18 mouse cellular contexts compared by ENCODE assay signal in genomic region chr10:89768352-89769020, GRCm38 (mm10). TPM values are rescaled to one million over a fixed set of nuclear protein-coding genes. Genes with fewer than 3 reads are reported as not detected.
DNase-seq lines count a peak whose midpoint lies in the region; ATAC-seq lines count a peak whose summit lies in the region.
"Had no signal": no experiment of that assay in that cellular context is flagged by ENCODE, and none has a peak within 500 bp of the region (broad histone marks: within the 10 kb centered on the region; RNA-seq: fewer than 3 reads in every experiment).

No protein-coding gene starts in this region.

- no peak overlapping the region for H3K4me3 ChIP-seq in kidney, embryonic 15.5 days (replicated peaks)
- H3K4me3 ChIP-seq in intestine, embryonic 14.5 days (ENCODE audit: low read depth, low read length): 0 out of 2 replicates have a peak overlapping the region, but pooled peaks have one; percentile 2
- no peak overlapping the region for H3K4me3 ChIP-seq in intestine, embryonic 16.5 days (ENCODE audit: low read length)
- H3K4me3 ChIP-seq in stomach, embryonic 14.5 days (ENCODE audit: low read depth, low read length): no peak overlapping the region
- H3K4me3 ChIP-seq: heart, embryonic 10.5 days; limb, embryonic 10.5 days; midbrain, embryonic 13.5 days had no signal

- H3K4me2 ChIP-seq in kidney, embryonic 15.5 days: peak overlapping the region; percentile 30; the same call in 1 of the 2 replicates
- H3K4me2 ChIP-seq in intestine, embryonic 14.5 days (ENCODE audit: low read length): peak overlapping the region; percentile 20; the same call in 1 of the 2 replicates
- peak overlapping the region; percentile 13 for H3K4me2 ChIP-seq in intestine, embryonic 16.5 days (ENCODE audit: low read depth, low read length)
- H3K4me2 ChIP-seq in stomach, embryonic 14.5 days (replicated peaks; ENCODE audit: low read depth, low read length): no peak overlapping the region
- H3K4me2 ChIP-seq: midbrain, embryonic 13.5 days had no signal

- peaks cover 15% of the 10 kb centered on the region for H3K4me1 ChIP-seq in kidney, embryonic 15.5 days
- H3K4me1 ChIP-seq in intestine, embryonic 14.5 days (replicated peaks; ENCODE audit: control insufficient read depth, insufficient read depth, low read length): peaks cover 3% of the 10 kb centered on the region; the same call in 1 of the 2 replicates
- H3K4me1 ChIP-seq in intestine, embryonic 16.5 days (ENCODE audit: control insufficient read depth, insufficient read depth, low read length): peaks cover 15% of the 10 kb centered on the region
- no peaks in the 10 kb centered on the region for H3K4me1 ChIP-seq in stomach, embryonic 14.5 days (ENCODE audit: control insufficient read depth, insufficient read depth, low read length)
- H3K4me1 ChIP-seq: limb, embryonic 10.5 days; midbrain, embryonic 13.5 days had no signal

- WGBS in kidney, embryonic 15.5 days: 80% methylated on average over 7 of the region's 7 CpGs
- 71% methylated on average over 7 of the region's 7 CpGs for WGBS in intestine, embryonic 14.5 days
- 61% methylated on average over 7 of the region's 7 CpGs for WGBS in intestine, embryonic 16.5 days
- 72% methylated on average over 7 of the region's 7 CpGs for WGBS in stomach, embryonic 14.5 days

- H3K27me3 ChIP-seq in kidney, embryonic 15.5 days: no peaks in the 10 kb centered on the region
- H3K27me3 ChIP-seq in intestine, embryonic 14.5 days (replicated peaks; ENCODE audit: control insufficient read depth, insufficient read depth, low read length): no peaks in the 10 kb centered on the region
- H3K27me3 ChIP-seq in intestine, embryonic 16.5 days (replicated peaks; ENCODE audit: control insufficient read depth, insufficient read depth, low read length): no peaks in the 10 kb centered on the region
- no peaks in the 10 kb centered on the region for H3K27me3 ChIP-seq in stomach, embryonic 14.5 days (ENCODE audit: control insufficient read depth, insufficient read depth, low read length)
- H3K27me3 ChIP-seq: midbrain, embryonic 13.5 days had no signal

- no peak overlapping the region for H3K9ac ChIP-seq in kidney, embryonic 15.5 days
- H3K9ac ChIP-seq in intestine, embryonic 14.5 days (ENCODE audit: low read length): no peak overlapping the region
- no peak overlapping the region for H3K9ac ChIP-seq in intestine, embryonic 16.5 days (ENCODE audit: low read depth, low read length)
- no peak overlapping the region for H3K9ac ChIP-seq in stomach, embryonic 14.5 days (replicated peaks; ENCODE audit: low read depth, low read length)
- H3K9ac ChIP-seq: midbrain, embryonic 13.5 days had no signal

- DNase-seq in kidney, postnatal 10 days: no peak
- DNase-seq in intestine, embryonic 14.5 days (ENCODE audit: low spot score): no peak
- DNase-seq in testis, postnatal 14 days (ENCODE audit: low spot score): no peak
- DNase-seq in left cerebral cortex, postnatal 36 days (ENCODE audit: low spot score in 2 of 2): no peak
- DNase-seq: adrenal gland, adult 8-10 months; cerebellum, adult 18-20 months; gastrocnemius, postnatal 14 days; layer of hippocampus, postnatal 36 days; spleen, adult 18-20 months had no signal

- H3K27ac ChIP-seq in kidney, embryonic 15.5 days: peak overlapping the region; percentile 18
- H3K27ac ChIP-seq in intestine, embryonic 14.5 days (ENCODE audit: low read depth): 0 out of 2 replicates have a peak overlapping the region, but pooled peaks have one; percentile 43
- H3K27ac ChIP-seq in intestine, embryonic 16.5 days (ENCODE audit: low read length): peak overlapping the region; percentile 3
- peak overlapping the region; percentile 58 for H3K27ac ChIP-seq in stomach, embryonic 14.5 days (ENCODE audit: low read length)
- H3K27ac ChIP-seq: heart, embryonic 10.5 days; limb, embryonic 10.5 days; macrophage; midbrain, embryonic 13.5 days had no signal

- ATAC-seq in kidney, embryonic 15.5 days (replicated peaks; ENCODE audit: low FRiP score): peak; percentile 28; the same call in 1 of the 2 replicates
- ATAC-seq in intestine, embryonic 14.5 days (replicated peaks; ENCODE audit: low FRiP score, low TSS enrichment, low read depth): peak; percentile 42; the same call in 1 of the 2 replicates
- ATAC-seq in intestine, embryonic 16.5 days: peak; percentile 81
- ATAC-seq in stomach, embryonic 14.5 days (ENCODE audit: insufficient number of reproducible peaks, insufficient read depth, low FRiP score, low read depth): peak; percentile 53; the same call in 1 of the 2 replicates
- ATAC-seq: CD4-positive, CD25-positive, alpha-beta regulatory T cell, adult 4 months; hindbrain, embryonic 16.5 days; midbrain, embryonic 13.5 days had no signal

- intact Hi-C loops in left cerebral cortex, postnatal 36 days (cut with DNase I): no loop called here

- no peaks in the 10 kb centered on the region for H3K9me3 ChIP-seq in kidney, embryonic 15.5 days (replicated peaks)
- H3K9me3 ChIP-seq in intestine, embryonic 14.5 days (ENCODE audit: control insufficient read depth, low read length): no peaks in the 10 kb centered on the region
- H3K9me3 ChIP-seq in intestine, embryonic 16.5 days (ENCODE audit: control insufficient read depth, low read length): no peaks in the 10 kb centered on the region
- no peaks in the 10 kb centered on the region for H3K9me3 ChIP-seq in stomach, embryonic 14.5 days (ENCODE audit: control insufficient read depth, low read depth, low read length)
- H3K9me3 ChIP-seq: heart, embryonic 10.5 days; limb, embryonic 10.5 days; midbrain, embryonic 13.5 days had no signal

- no peaks in the 10 kb centered on the region for H3K36me3 ChIP-seq in kidney, embryonic 15.5 days
- H3K36me3 ChIP-seq in intestine, embryonic 14.5 days (ENCODE audit: control insufficient read depth, insufficient read depth, low read length): no peaks in the 10 kb centered on the region
- no peaks in the 10 kb centered on the region for H3K36me3 ChIP-seq in intestine, embryonic 16.5 days (ENCODE audit: control insufficient read depth, insufficient read depth, low read length)
- H3K36me3 ChIP-seq in stomach, embryonic 14.5 days (ENCODE audit: control insufficient read depth, insufficient read depth, low read length): no peaks in the 10 kb centered on the region
- H3K36me3 ChIP-seq: heart, embryonic 10.5 days; limb, embryonic 10.5 days; midbrain, embryonic 13.5 days had no signal

RNA-seq across cellular contexts. Expression of gene Uhrf1bp1l, which starts 23.7 kb away (rescaled TPM):
- polyA plus RNA-seq in kidney, embryonic 15.5 days (2015; fragmentation: Nextera tagmentation; extraction: Ambion mirVana): 30.3 and 34.9 TPM in 2 replicates
- polyA plus RNA-seq in intestine, embryonic 14.5 days (2014; fragmentation: Nextera tagmentation; extraction: Ambion mirVana): 29.6 and 32.5 TPM in 2 replicates
- polyA plus RNA-seq in intestine, embryonic 16.5 days (2015; fragmentation: Nextera tagmentation; extraction: Ambion mirVana): 17.2 and 19.4 TPM in 2 replicates
- 30.5 and 30.7 TPM in 2 replicates for polyA plus RNA-seq in stomach, embryonic 14.5 days (2014; fragmentation: Nextera tagmentation; extraction: Ambion mirVana)
- total RNA-seq in left cerebral cortex, postnatal 36 days (2021): 10 to 100 TPM; 90.4 to 92.5 TPM

RNA-seq across cellular contexts. Expression of gene Actr6, which starts 36.4 kb away (rescaled TPM):
- polyA plus RNA-seq in kidney, embryonic 15.5 days (2015; fragmentation: Nextera tagmentation; extraction: Ambion mirVana): 33.4 and 35.3 TPM in 2 replicates
- 26.0 and 30.9 TPM in 2 replicates for polyA plus RNA-seq in intestine, embryonic 14.5 days (2014; fragmentation: Nextera tagmentation; extraction: Ambion mirVana)
- 18.7 and 21.5 TPM in 2 replicates for polyA plus RNA-seq in intestine, embryonic 16.5 days (2015; fragmentation: Nextera tagmentation; extraction: Ambion mirVana)
- 29.7 and 39.1 TPM in 2 replicates for polyA plus RNA-seq in stomach, embryonic 14.5 days (2014; fragmentation: Nextera tagmentation; extraction: Ambion mirVana)
- total RNA-seq in left cerebral cortex, postnatal 36 days (2021): 10 to 100 TPM; 18.7 to 23.8 TPM

Comparison
In these comparisons a context has a peak if more than half of its experiments do, and no peak if none do; other contexts are left out.
1. ATAC-seq: peak in every context shown above with its lines; median percentile 81 in intestine, embryonic 16.5 days; 53 in stomach, embryonic 14.5 days; 42 in intestine, embryonic 14.5 days; 28 in kidney, embryonic 15.5 days.
2. H3K27ac ChIP-seq: peak in every context shown above with its lines; median percentile 58 in stomach, embryonic 14.5 days; 43 in intestine, embryonic 14.5 days; 18 in kidney, embryonic 15.5 days; 3 in intestine, embryonic 16.5 days.